Mouse (Mus musculus) cerebellum, adult 9-11 months (tissue): Measurements from ENCODE around the gene Ucp2.

ENCODE experiments used
- DNase-seq: peaks from one replicate; pipeline ENCODE4 v3.0.0; 2022

Ucp2 gene

GRCm38 (mm10) chr7:100493117-100493483 lies at the start of gene Ucp2:
Gene Ucp2 (plus strand): TSS chr7:100493337.
- no peak for DNase-seq

- no peak for DNase-seq
Measured at GRCm38 (mm10) chr7:100443728-100444127, 49.4 kb upstream of the Ucp2 start.

- DNase-seq = no peak
Measured at GRCm38 (mm10) chr7:100446271-100446670, 46.9 kb upstream of the Ucp2 start.

- no peak for DNase-seq
Measured at GRCm38 (mm10) chr7:100448530-100448929, 44.6 kb upstream of the Ucp2 start.

GRCm38 (mm10) chr7:100448985-100449384 lies 44.2 kb upstream of the Ucp2 start:
- no peak for DNase-seq

- DNase-seq = no peak
Measured at GRCm38 (mm10) chr7:100458153-100458552, 35.0 kb upstream of the Ucp2 start.

- no peak for DNase-seq
Measured at GRCm38 (mm10) chr7:100459862-100460261, 33.3 kb upstream of the Ucp2 start.

GRCm38 (mm10) chr7:100461621-100462151 lies 31.5 kb upstream of the Ucp2 start:
- DNase-seq = no peak

- no peak for DNase-seq
Measured at GRCm38 (mm10) chr7:100463194-100463593, 29.9 kb upstream of the Ucp2 start.

- DNase-seq = no peak
Measured at GRCm38 (mm10) chr7:100463757-100464156, 29.4 kb upstream of the Ucp2 start.

- DNase-seq = no peak
Measured at GRCm38 (mm10) chr7:100464248-100464647, 28.9 kb upstream of the Ucp2 start.

- DNase-seq = no peak
Measured at GRCm38 (mm10) chr7:100465248-100465647, 27.9 kb upstream of the Ucp2 start.

GRCm38 (mm10) chr7:100465656-100466309 lies 27.4 kb upstream of the Ucp2 start:
- no peak for DNase-seq

GRCm38 (mm10) chr7:100466781-100467510 lies 26.2 kb upstream of the Ucp2 start:
- DNase-seq = no peak

GRCm38 (mm10) chr7:100468761-100469160 lies 24.4 kb upstream of the Ucp2 start:
- no peak for DNase-seq

GRCm38 (mm10) chr7:100469502-100469901 lies 23.6 kb upstream of the Ucp2 start:
- no peak for DNase-seq

GRCm38 (mm10) chr7:100470796-100471406 lies 22.2 kb upstream of the Ucp2 start:
- no peak for DNase-seq

- DNase-seq = no peak
Measured at GRCm38 (mm10) chr7:100471407-100471797, 21.7 kb upstream of the Ucp2 start.

GRCm38 (mm10) chr7:100472777-100473176 lies 20.4 kb upstream of the Ucp2 start, which contains the start of gene Ucp3:
Gene Ucp3 (plus strand): TSS chr7:100472990.
- DNase-seq = no peak

- no peak for DNase-seq
Measured at GRCm38 (mm10) chr7:100473846-100474454, 19.2 kb upstream of the Ucp2 start.

GRCm38 (mm10) chr7:100474680-100475079 lies 18.5 kb upstream of the Ucp2 start:
- no peak for DNase-seq

GRCm38 (mm10) chr7:100479100-100479822 lies 13.9 kb upstream of the Ucp2 start:
- DNase-seq = no peak

GRCm38 (mm10) chr7:100479823-100480164 lies 13.3 kb upstream of the Ucp2 start:
- DNase-seq = no peak
